In the genomic region with DNA sequence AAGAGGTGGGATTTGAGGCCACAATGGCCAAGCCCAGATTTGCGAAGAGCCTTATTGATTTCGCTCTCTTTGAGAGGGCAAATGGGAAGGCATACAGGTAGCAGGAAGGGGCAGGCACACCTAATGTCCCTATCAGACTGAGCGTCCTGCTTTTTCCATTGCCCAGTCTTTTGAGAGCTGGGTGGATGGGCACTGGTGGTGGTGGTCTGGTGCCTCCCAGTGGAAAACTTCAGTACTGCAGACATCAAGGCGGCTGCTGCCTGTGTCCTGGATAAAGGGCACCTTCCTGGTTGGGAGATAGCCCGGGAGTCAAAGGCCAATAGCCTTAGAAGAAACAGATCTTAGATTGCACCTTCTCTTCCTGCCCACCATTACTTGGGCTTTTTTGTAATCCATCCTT, we compare ENCODE assay signal across 9 mouse cellular contexts. TPM values are rescaled to one million over a fixed set of nuclear protein-coding genes. Genes with fewer than 3 reads are reported as not detected.
DNase-seq lines count a peak whose midpoint lies in the region; ATAC-seq and TF ChIP-seq lines count a peak whose summit lies in the region.
"Had no signal": no experiment of that assay in that cellular context is flagged by ENCODE, and none has a peak within 500 bp of the region (broad histone marks: within the 10 kb centered on the region; RNA-seq: fewer than 3 reads in every experiment).

No protein-coding gene starts in this region.

- TF ChIP-seq EP300 in lung, postnatal 0 days (IDR thresholded peaks at IDR 0.05): no peak

- H3K4me1 ChIP-seq in thymus, adult 2 months (replicated peaks; ENCODE audit: control insufficient read depth, insufficient read depth, low read length): no peaks in the 10 kb centered on the region
- H3K4me1 ChIP-seq in lung, postnatal 0 days (ENCODE audit: insufficient read depth, low read depth, low read length): no peaks in the 10 kb centered on the region

- 39% methylated on average over 5 of the region's 5 CpGs for WGBS in thymus, adult 2 months
- WGBS in lung, postnatal 0 days: 30% methylated on average over 5 of the region's 5 CpGs

- H3K4me2 ChIP-seq in lung, postnatal 0 days (replicated peaks; ENCODE audit: low read depth, low read length): no peak overlapping the region
- H3K4me2 ChIP-seq: embryonic facial prominence, embryonic 15.5 days had no signal

- H3K9me3 ChIP-seq in lung, postnatal 0 days (ENCODE audit: low read length): no peaks in the 10 kb centered on the region
- H3K9me3 ChIP-seq: embryonic facial prominence, embryonic 15.5 days had no signal

- TF ChIP-seq CTCF in thymus, adult 2 months (IDR thresholded peaks at IDR 0.05; ENCODE audit: borderline replicate concordance, control insufficient read depth, extremely low read depth, insufficient read depth, low read length, poor library complexity): peak; percentile 55; the same call in 1 of the 2 replicates
- peak; percentile 97 for TF ChIP-seq CTCF in lung, postnatal 0 days (IDR thresholded peaks at IDR 0.05)

- H3K36me3 ChIP-seq in thymus, adult 2 months (ENCODE audit: control insufficient read depth, insufficient read depth, low read length): no peaks in the 10 kb centered on the region
- H3K36me3 ChIP-seq in lung, postnatal 0 days (ENCODE audit: insufficient read depth, low read length): no peaks in the 10 kb centered on the region
- H3K36me3 ChIP-seq: embryonic facial prominence, embryonic 15.5 days had no signal

- intact Hi-C loops in gastrocnemius, postnatal 36 days (cut with DNase I): loop anchor here (2.0 to 10.0 kb wide), 5 partner anchors 73 to 271 kb away; partner anchors contain the start of gene Gas7

- DNase-seq in thymus, adult 2 months: peak; percentile 40
- no peak for DNase-seq in thymus, adult 18-20 months
- DNase-seq in cerebellum, postnatal 25 days: peak; percentile 94 to 95
- peak; percentile 56 to 70 for DNase-seq in gastrocnemius, postnatal 36 days
- DNase-seq in kidney, postnatal 36 days: peak; percentile 75 to 88
- peak; percentile 75 for DNase-seq in lung, postnatal 0 days (ENCODE audit: low spot score)
- DNase-seq in retina, postnatal 7 days (ENCODE audit: low read depth, low spot score): peak; percentile 58
- DNase-seq in urinary bladder, postnatal 25 days (ENCODE audit: low spot score): peak; percentile 73

- H3K27me3 ChIP-seq in thymus, adult 2 months (ENCODE audit: control insufficient read depth, insufficient read depth, low read length): no peaks in the 10 kb centered on the region
- no peaks in the 10 kb centered on the region for H3K27me3 ChIP-seq in lung, postnatal 0 days (replicated peaks; ENCODE audit: insufficient read depth, low read length)
- H3K27me3 ChIP-seq: embryonic facial prominence, embryonic 15.5 days had no signal

- no peak overlapping the region for H3K4me3 ChIP-seq in thymus, adult 2 months (ENCODE audit: control insufficient read depth, insufficient read depth, low read length)
- no peak overlapping the region for H3K4me3 ChIP-seq in lung, postnatal 0 days (ENCODE audit: low read depth, low read length)
- H3K4me3 ChIP-seq: embryonic facial prominence, embryonic 15.5 days had no signal

- ATAC-seq in lung, postnatal 0 days: peak; percentile 54; the same call in 1 of the 2 replicates

- no peak for TF ChIP-seq POLR2A in thymus, adult 2 months (IDR thresholded peaks at IDR 0.05; ENCODE audit: control insufficient read depth, extremely low read depth, insufficient read depth, low read length, poor library complexity)

- no peak overlapping the region for H3K9ac ChIP-seq in lung, postnatal 0 days (replicated peaks; ENCODE audit: low read depth)
- H3K9ac ChIP-seq: embryonic facial prominence, embryonic 15.5 days had no signal

- no peak overlapping the region for H3K27ac ChIP-seq in thymus, adult 2 months (ENCODE audit: control insufficient read depth, insufficient read depth, low read length)
- H3K27ac ChIP-seq in lung, postnatal 0 days (ENCODE audit: low read length): no peak overlapping the region
- H3K27ac ChIP-seq: embryonic facial prominence, embryonic 15.5 days had no signal

RNA-seq across cellular contexts. Expression of gene Rcvrn, which starts 47.4 kb away (rescaled TPM):
- polyA plus RNA-seq in thymus, adult 2 months (2012; rRNA removed): 0.29 and 0.38 TPM in 2 replicates
- total RNA-seq in gastrocnemius, postnatal 36 days (2021): not detected
- polyA plus RNA-seq in lung, postnatal 0 days (2015; fragmentation: Nextera tagmentation; extraction: Ambion mirVana): not detected in 2 replicates
- polyA plus RNA-seq: embryonic facial prominence, embryonic 15.5 days had no signal

Comparison
In these comparisons a context has a peak if more than half of its experiments do, and no peak if none do; other contexts are left out.
1. DNase-seq: peak in thymus, adult 2 months (single experiment), cerebellum, postnatal 25 days (2 of 2), gastrocnemius, postnatal 36 days (2 of 2), kidney, postnatal 36 days (2 of 2), lung, postnatal 0 days (single experiment), retina, postnatal 7 days (single experiment) and urinary bladder, postnatal 25 days (single experiment); none in thymus, adult 18-20 months (0 of 2).